Mouse (Mus musculus) C2C12 (cell line): Measurements from ENCODE around the gene Sytl1.

Source experiments
- CTCF ChIP-seq: IDR thresholded peaks from one replicate; pipeline ENCODE4 v1.5.1; 2011; ENCODE audit not compliant: control insufficient read depth, insufficient read depth, insufficient read length
- MAX ChIP-seq: IDR thresholded peaks from one replicate; pipeline ENCODE4 v1.6.1; 2011; ENCODE audit warnings: mild to moderate bottlenecking, control low read depth

- no peak for TF ChIP-seq CTCF
- no peak for TF ChIP-seq MAX
Observed at GRCm38 (mm10) chr4:133213268-133213590, 49.7 kb downstream of the Sytl1 start.
